Mouse (Mus musculus) pancreas, adult 10 weeks (tissue): ENCODE results near the gene Mmp10. TPM values are rescaled to one million over a fixed set of nuclear protein-coding genes. Genes with fewer than 3 reads are reported as not detected.

ENCODE experiments used
- polyA plus RNA-seq: library from polyadenylated mRNA; stranded (reverse); fragments of 350-450 nt; fragmentation: Illumina TruSeq; extraction: RNeasy Lipid Tissue Mini Kit (QIAGEN cat#74804); gene quantifications from one replicate; pipeline ENCODE4 v1.2.3, GENCODE M21; 2015; ENCODE audit warnings: low read depth, low replicate concordance; ENCODE audit not compliant: insufficient read depth

Mmp10 gene
- polyA plus RNA-seq: not detected

GRCm38 (mm10) chr9:7502051-7502450 is at the start of gene Mmp10:
TSS of gene Mmp10 (plus strand) at chr9:7502352.

GRCm38 (mm10) chr9:7558221-7559017 is 56.3 kb downstream of the Mmp10 start, which contains the start of gene Mmp8:
TSS of gene Mmp8 (plus strand) at chr9:7558456.

Other genes starting within 250 kb of the Mmp10 start
- gene Mmp13, start 229.8 kb upstream of the Mmp10 start, polyA plus RNA-seq: not detected
- not detected for gene Mmp12, start 158.0 kb upstream of the Mmp10 start, polyA plus RNA-seq
- gene Mmp1b, start 114.3 kb upstream of the Mmp10 start, polyA plus RNA-seq: not detected
- gene Mmp3, start 56.5 kb upstream of the Mmp10 start, polyA plus RNA-seq: 3.4 TPM
- gene Mmp8, start 56.1 kb downstream of the Mmp10 start, polyA plus RNA-seq: not detected
- not detected for gene Mmp27, start 69.0 kb downstream of the Mmp10 start, polyA plus RNA-seq
- not detected for gene Mmp20, start 125.9 kb downstream of the Mmp10 start, polyA plus RNA-seq
- 1.4 TPM for gene Mmp7, start 189.7 kb downstream of the Mmp10 start, polyA plus RNA-seq